Mouse (Mus musculus) MEL (cell line): ENCODE data around the gene Snx10. TPM values are rescaled to one million over a fixed set of nuclear protein-coding genes. Genes with fewer than 3 reads are reported as not detected.

ENCODE experiments used
- DNase-seq: peaks from one replicate; pipeline ENCODE4 v3.0.0; 2011; ENCODE audit warnings: low read depth, low spot score
- H3K27ac ChIP-seq: 2 replicates; pipeline ENCODE4 v1.5.1; 2012; ENCODE audit warnings: low read depth, mild to moderate bottlenecking, control low read depth, low read length, moderate library complexity; ENCODE audit not compliant: control insufficient read depth
- H3K27me3 ChIP-seq, 2 experiments: fragments of 150-350 bp in 1 of 2; sonication (generic) in 1 of 2; 2 replicates each; pipeline ENCODE4 v1.6.1; 2012; ENCODE audit warnings: low read length in 2 of 2, mild to moderate bottlenecking in 2 of 2, improper control_type of control experiment in 1 of 2, moderate library complexity in 1 of 2; ENCODE audit not compliant: insufficient read depth in 2 of 2, control insufficient read depth in 1 of 2
- H3K36me3 ChIP-seq, 2 experiments: 2 replicates each; pipeline ENCODE4 v1.6.1; 2012 to 2014; ENCODE audit warnings: low read length in 2 of 2, improper control_type of control experiment in 1 of 2, inconsistent platforms in 1 of 2, mild to moderate bottlenecking in 1 of 2; ENCODE audit not compliant: insufficient read depth in 2 of 2, control insufficient read depth in 1 of 2
- H3K4me1 ChIP-seq, 2 experiments: fragments of 150-350 bp in 1 of 2; sonication (generic) in 1 of 2; 2 replicates each; pipeline ENCODE4 v1.6.1; 2012; ENCODE audit warnings: low read length in 2 of 2, improper control_type of control experiment in 1 of 2, mild to moderate bottlenecking in 1 of 2; ENCODE audit not compliant: insufficient read depth in 2 of 2, control insufficient read depth in 1 of 2
- H3K4me3 ChIP-seq, 2 experiments: fragments of 150-350 bp in 1 of 2; sonication (generic) in 1 of 2; 2 replicates each; pipeline ENCODE4 v1.5.1; 2012; ENCODE audit warnings: low read depth in 2 of 2, low read length in 2 of 2, mild to moderate bottlenecking in 2 of 2, moderate library complexity in 2 of 2, control low read depth in 1 of 2, improper control_type of control experiment in 1 of 2; ENCODE audit not compliant: control insufficient read depth in 1 of 2, insufficient read depth in 1 of 2
- H3K79me2 ChIP-seq: 2 replicates; pipeline ENCODE4 v1.6.1; 2012; ENCODE audit warnings: mild to moderate bottlenecking, low read length, moderate library complexity; ENCODE audit not compliant: control insufficient read depth, poor library complexity, insufficient read depth
- H3K9ac ChIP-seq: 2 replicates; pipeline ENCODE4 v1.6.1; 2012; ENCODE audit warnings: low read depth, mild to moderate bottlenecking, control low read depth, low read length, moderate library complexity; ENCODE audit not compliant: control insufficient read depth, poor library complexity, severe bottlenecking
- H3K9me3 ChIP-seq: fragments of 150-350 bp; sonication (generic); replicated peaks from 2 replicates; pipeline ENCODE4 v1.6.1; 2012; ENCODE audit warnings: mild to moderate bottlenecking, low read length, improper control_type of control experiment, moderate library complexity; ENCODE audit not compliant: insufficient read depth
- BHLHE40 ChIP-seq: IDR thresholded peaks from 2 replicates; pipeline ENCODE4 v1.6.1; 2012; ENCODE audit warnings: low read depth, mild to moderate bottlenecking, inconsistent platforms, low read length, improper control_type of control experiment, borderline replicate concordance
- E2F4 ChIP-seq: IDR thresholded peaks from 2 replicates; pipeline ENCODE4 v1.6.1; 2011; ENCODE audit warnings: low read depth, low read length, improper control_type of control experiment, borderline replicate concordance
- ELF1 ChIP-seq: IDR thresholded peaks from 2 replicates; pipeline ENCODE4 v1.6.1; 2014; ENCODE audit warnings: low read depth, mild to moderate bottlenecking, inconsistent platforms, low read length, improper control_type of control experiment, moderate library complexity
- EP300 ChIP-seq, 2 experiments: IDR thresholded peaks; 2 replicates each; pipeline ENCODE4 v1.6.1; 2011; ENCODE audit warnings: improper control_type of control experiment in 2 of 2, low read length in 2 of 2, low read depth in 1 of 2, mild to moderate bottlenecking in 1 of 2
- GATA1 ChIP-seq: IDR thresholded peaks from 2 replicates; pipeline ENCODE4 v1.6.1; 2011; ENCODE audit warnings: low read depth, low read length, improper control_type of control experiment
- HCFC1 ChIP-seq: IDR thresholded peaks from 2 replicates; pipeline ENCODE4 v1.6.1; 2012; ENCODE audit warnings: low read depth, mild to moderate bottlenecking, inconsistent platforms, low read length, improper control_type of control experiment, moderate library complexity
- MAFK ChIP-seq: IDR thresholded peaks from 2 replicates; pipeline ENCODE4 v1.6.1; 2011; ENCODE audit warnings: low read depth, mild to moderate bottlenecking, low read length, improper control_type of control experiment, borderline replicate concordance
- MXI1 ChIP-seq: IDR thresholded peaks from 2 replicates; pipeline ENCODE4 v1.6.1; 2011; ENCODE audit warnings: mild to moderate bottlenecking, low read depth, low read length, improper control_type of control experiment
- MYB ChIP-seq: IDR thresholded peaks from 2 replicates; pipeline ENCODE4 v1.6.1; 2011; ENCODE audit warnings: mild to moderate bottlenecking, low read depth, low read length, improper control_type of control experiment
- MYC ChIP-seq: IDR thresholded peaks from 2 replicates; pipeline ENCODE4 v1.6.1; 2011; ENCODE audit warnings: low read depth, mild to moderate bottlenecking, low read length, improper control_type of control experiment, moderate library complexity
- POLR2AphosphoS2 ChIP-seq: IDR thresholded peaks from 2 replicates; pipeline ENCODE4 v1.6.1; 2011; ENCODE audit warnings: low read length, improper control_type of control experiment
- POLR2AphosphoS5 ChIP-seq: IDR thresholded peaks from 2 replicates; pipeline ENCODE4 v1.6.1; 2012; ENCODE audit warnings: low read depth, borderline replicate concordance, mild to moderate bottlenecking, inconsistent platforms, low read length, moderate library complexity, mixed read lengths
- RAD21 ChIP-seq: IDR thresholded peaks from 2 replicates; pipeline ENCODE4 v1.6.1; 2011; ENCODE audit warnings: mild to moderate bottlenecking, low read depth, low read length, improper control_type of control experiment
- SIN3A ChIP-seq: IDR thresholded peaks from 2 replicates; pipeline ENCODE4 v1.6.1; 2012; ENCODE audit warnings: low read length, improper control_type of control experiment, inconsistent platforms
- TBP ChIP-seq: IDR thresholded peaks from 2 replicates; pipeline ENCODE4 v1.8.0; 2011; ENCODE audit warnings: low read depth, low read length, improper control_type of control experiment
- USF1 ChIP-seq: IDR thresholded peaks from 2 replicates; pipeline ENCODE4 v1.6.1; 2014; ENCODE audit warnings: low read depth, mild to moderate bottlenecking, inconsistent platforms, low read length, improper control_type of control experiment, moderate library complexity
- ZNF384 ChIP-seq: IDR thresholded peaks from 2 replicates; pipeline ENCODE4 v1.6.1; 2012; ENCODE audit warnings: low read depth, mild to moderate bottlenecking, inconsistent platforms, low read length, improper control_type of control experiment
- polyA plus RNA-seq, 2 experiments: library from polyadenylated mRNA; stranded (reverse) in 1 of 2; unstranded in 1 of 2; fragments of >175 nt in 1 of 2; fragments of >200 nt in 1 of 2; gene quantifications; 2 replicates each; pipeline versions ENCODE4 v1.2.1 to v1.2.4; 2012; ENCODE audit warnings: low replicate concordance in 2 of 2, low read depth in 1 of 2; ENCODE audit not compliant: insufficient read length in 2 of 2, insufficient read depth in 1 of 2, missing spikeins in 1 of 2
- total RNA-seq: library from RNA; depleted of rRNA; stranded (reverse); fragments of 300-350 nt; gene quantifications from 2 replicates; pipeline ENCODE4 v1.2.3, GENCODE M21; 2012

Gene Snx10
- total and polyA plus RNA-seq, 3 experiments, result 3.9 to 7.0 TPM; not detected in 1

- peaks cover 0 to 3% of the 10 kb centered on the region in 2 experiments; a peak in 1 of 4 replicates for H3K4me1 ChIP-seq
- no peaks in the 10 kb centered on the region for H3K27me3 ChIP-seq
- no peaks in the 10 kb centered on the region for H3K9me3 ChIP-seq
- no peak for TF ChIP-seq MYB
- no peak for TF ChIP-seq MYC
- no peak for TF ChIP-seq RAD21
- TF ChIP-seq MXI1, result no peak
- TF ChIP-seq HCFC1, result no peak
- TF ChIP-seq EP300 (IDR thresholded peaks at IDR 0.05; ENCODE audit: low read depth in 1 of 2, low read length in 2 of 2), result no peak
- TF ChIP-seq POLR2AphosphoS5, result no peak
- TF ChIP-seq USF1, result no peak; the same call in 1 of the 2 replicates
- TF ChIP-seq POLR2AphosphoS2, result no peak
- TF ChIP-seq ELF1, result no peak
- TF ChIP-seq E2F4, result no peak
- TF ChIP-seq ZNF384, result no peak
- DNase-seq, result no peak
- no peaks in the 10 kb centered on the region for H3K79me2 ChIP-seq
- no peaks in the 10 kb centered on the region for H3K36me3 ChIP-seq
- no peak overlapping the region for H3K27ac ChIP-seq
- H3K9ac ChIP-seq, result no peak overlapping the region
- no peak overlapping the region for H3K4me3 ChIP-seq
These were observed 9.9 kb downstream of the Snx10 start for GRCm38 (mm10) chr6:51533467-51534200.

- TF ChIP-seq HCFC1 (no peak), MAFK (no peak), BHLHE40 (no peak), SIN3A (no peak), TBP (no peak), ZNF384 (no peak), GATA1 (no peak), ELF1 (no peak)
- TF ChIP-seq, all 39 proteins: peak for 0
- Histone ChIP-seq H3K36me3 (no peaks in the 10 kb centered on the region), H3K9ac (no peak overlapping the region), H3K4me3 (no peak overlapping the region), H3K9me3 (no peaks in the 10 kb centered on the region), H3K27ac (no peak overlapping the region), H3K79me2 (no peaks in the 10 kb centered on the region), H3K27me3 (no peaks in the 10 kb centered on the region), H3K4me1 (peaks cover 0 to 3% of the 10 kb centered on the region in 2 experiments; a peak in 1 of 4 replicates)
- no peak for DNase-seq
These were observed 11.9 kb downstream of the Snx10 start for GRCm38 (mm10) chr6:51535571-51535970.
